Mouse (Mus musculus) ES-Bruce4 (cell line): Measurements from ENCODE around the gene Gm5767.

Experiments used
- CTCF ChIP-seq: IDR thresholded peaks from one replicate; pipeline ENCODE4 v1.8.1; 2011; ENCODE audit warnings: low read depth, low read length
- EP300 ChIP-seq: IDR thresholded peaks from 2 replicates; pipeline ENCODE4 v1.6.1; 2011; ENCODE audit warnings: low read depth, low read length; ENCODE audit not compliant: insufficient read depth
- POLR2A ChIP-seq: IDR thresholded peaks from one replicate; pipeline ENCODE4 v1.8.1; 2011; ENCODE audit warnings: low read length; ENCODE audit not compliant: insufficient read depth

- no peak for TF ChIP-seq POLR2A
- no peak for TF ChIP-seq CTCF
- TF ChIP-seq EP300, result no peak
Observed at GRCm38 (mm10) chr16:8675559-8675958, 5.0 kb upstream of the Gm5767 start.
